Mouse (Mus musculus) erythroblast, embryonic 14.5 days (primary cell): ENCODE data around the gene Zfp286.

Experiments used
- GATA1 ChIP-seq: IDR thresholded peaks from 2 replicates; pipeline ENCODE4 v1.6.1; 2012; ENCODE audit warnings: low read length, inconsistent platforms, mixed read lengths
- TAL1 ChIP-seq: IDR thresholded peaks from 3 replicates; pipeline ENCODE4 v1.6.1; 2012; ENCODE audit warnings: low read length, inconsistent platforms, mixed read lengths

DNA sequence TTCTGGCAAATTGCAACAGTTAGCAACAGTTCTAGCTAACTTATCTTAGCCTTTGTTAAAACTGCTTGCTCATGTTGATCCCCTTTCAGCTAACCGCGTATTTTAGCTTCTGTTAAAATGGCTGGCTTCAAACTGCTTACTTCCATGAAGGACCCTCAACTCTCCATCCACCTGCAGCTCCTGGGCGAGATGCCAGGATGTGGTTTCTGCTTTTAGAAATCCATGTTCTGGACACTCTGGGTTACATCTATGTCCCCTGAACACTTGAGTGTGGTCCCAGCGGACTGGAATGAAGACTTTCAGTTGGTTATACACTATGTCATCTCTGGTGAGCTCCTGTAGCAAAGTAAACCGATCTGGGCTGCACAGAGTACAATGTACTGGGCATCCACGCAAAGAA lies 23.0 kb upstream of the Zfp286 start:
- TF ChIP-seq TAL1, result no peak
- TF ChIP-seq GATA1, result no peak
